Mouse (Mus musculus) MEL (cell line): ENCODE data around the gene March10.

Experiments used
- CTCF ChIP-seq, 3 experiments: IDR thresholded peaks in 2 of 3; conservative IDR thresholded peaks in 1 of 3; 2 replicates each; pipeline ENCODE4 v1.5.1; 2011 to 2012; ENCODE audit warnings: low read length in 3 of 3, low read depth in 2 of 3, mild to moderate bottlenecking in 2 of 3, improper control_type of control experiment in 1 of 3, inconsistent platforms in 1 of 3, mixed read lengths in 1 of 3, moderate library complexity in 1 of 3; ENCODE audit not compliant: control insufficient read depth in 1 of 3, insufficient read depth in 1 of 3, poor library complexity in 1 of 3, severe bottlenecking in 1 of 3
- E2F4 ChIP-seq: IDR thresholded peaks from 2 replicates; pipeline ENCODE4 v1.6.1; 2011; ENCODE audit warnings: low read depth, low read length, improper control_type of control experiment, borderline replicate concordance
- GATA1 ChIP-seq: IDR thresholded peaks from 2 replicates; pipeline ENCODE4 v1.6.1; 2011; ENCODE audit warnings: low read depth, low read length, improper control_type of control experiment
- POLR2A ChIP-seq, 2 experiments: IDR thresholded peaks; 2 replicates each; pipeline ENCODE4 v1.6.1; 2011 to 2012; ENCODE audit warnings: low read length in 2 of 2, mild to moderate bottlenecking in 2 of 2, control low read depth in 1 of 2, improper control_type of control experiment in 1 of 2, low read depth in 1 of 2, moderate library complexity in 1 of 2; ENCODE audit not compliant: control insufficient read depth in 1 of 2, insufficient read depth in 1 of 2, poor library complexity in 1 of 2

GRCm38 (mm10) chr11:105362946-105363597 is 93.5 kb downstream of the March10 start:
- no peak for TF ChIP-seq E2F4
- TF ChIP-seq CTCF (IDR thresholded peaks at IDR 0.05 in 2 of 3, conservative IDR thresholded peaks at IDR 0.05 in 1 of 3; ENCODE audit: control insufficient read depth in 1 of 3, insufficient read depth in 1 of 3, low read depth in 2 of 3, low read length in 3 of 3, poor library complexity in 1 of 3, severe bottlenecking in 1 of 3), result peak; percentile 47 to 86 (median 63); a peak in 5 of 6 replicates
- no peak for TF ChIP-seq GATA1
- no peak for TF ChIP-seq POLR2A (IDR thresholded peaks at IDR 0.05; ENCODE audit: control insufficient read depth in 1 of 2, insufficient read depth in 1 of 2, low read depth in 1 of 2, low read length in 2 of 2, poor library complexity in 1 of 2)
